Mouse (Mus musculus) lung, embryonic 16.5 days (tissue): ENCODE results near the gene Grap. TPM values are rescaled to one million over a fixed set of nuclear protein-coding genes. Genes with fewer than 3 reads are reported as not detected.

Experiments
- ATAC-seq: fragments of 200-750 bp; cut with Nextera tagmentation; 2 replicates; pipeline ENCODE4 v1.8.0; 2017; ENCODE audit warnings: low read depth, mild to moderate bottlenecking, moderate library complexity
- H3K27ac ChIP-seq: fragments of 300-500 bp; sonication (generic); 2 replicates; pipeline ENCODE4 v1.5.1; 2014; ENCODE audit warnings: mild to moderate bottlenecking, control low read depth, low read length
- H3K27me3 ChIP-seq: fragments of 300-500 bp; sonication (generic); 2 replicates; pipeline ENCODE4 v1.6.1; 2014; ENCODE audit warnings: low read depth, low read length, mixed read lengths; ENCODE audit not compliant: control insufficient read depth, insufficient read depth
- H3K36me3 ChIP-seq: fragments of 300-500 bp; sonication (generic); 2 replicates; pipeline ENCODE4 v1.6.1; 2014; ENCODE audit warnings: low read length; ENCODE audit not compliant: control insufficient read depth, insufficient read depth
- H3K4me1 ChIP-seq: fragments of 300-500 bp; sonication (generic); replicated peaks from 2 replicates; pipeline ENCODE4 v1.6.1; 2014; ENCODE audit warnings: low read length, mixed read lengths; ENCODE audit not compliant: control insufficient read depth, insufficient read depth
- H3K4me2 ChIP-seq: fragments of 300-500 bp; sonication (generic); 2 replicates; pipeline ENCODE4 v1.6.1; 2014; ENCODE audit warnings: low read depth, low read length, control low read depth
- H3K4me3 ChIP-seq: fragments of 300-500 bp; sonication (generic); 2 replicates; pipeline ENCODE4 v1.5.1; 2014; ENCODE audit warnings: mild to moderate bottlenecking, low read length, control low read depth
- H3K9ac ChIP-seq: fragments of 300-500 bp; sonication (generic); 2 replicates; pipeline ENCODE4 v1.6.1; 2014; ENCODE audit warnings: low read length, control low read depth
- H3K9me3 ChIP-seq: fragments of 300-500 bp; sonication (generic); 2 replicates; pipeline ENCODE4 v1.6.1; 2016; ENCODE audit warnings: low read length; ENCODE audit not compliant: control insufficient read depth
- WGBS: fragments of 180-500 bp; shearing (Covaris S2); extraction: QIAGEN DNeasy Blood & Tissue Kit; methylation state at CpG from one replicate; pipeline ENCODE4 v1.1.7; 2014; 5-methylcytosine and 5-hydroxymethylcytosine counted together
- polyA plus RNA-seq: library from polyadenylated mRNA; unstranded; fragments of >200 nt; fragmentation: Nextera tagmentation; extraction: Ambion mirVana; gene quantifications from 2 replicates; pipeline ENCODE4 v1.2.1, GENCODE M21; 2015

Grap gene
- polyA plus RNA-seq, 1 experiment from 2014 or later: 43.1 TPM

DNA sequence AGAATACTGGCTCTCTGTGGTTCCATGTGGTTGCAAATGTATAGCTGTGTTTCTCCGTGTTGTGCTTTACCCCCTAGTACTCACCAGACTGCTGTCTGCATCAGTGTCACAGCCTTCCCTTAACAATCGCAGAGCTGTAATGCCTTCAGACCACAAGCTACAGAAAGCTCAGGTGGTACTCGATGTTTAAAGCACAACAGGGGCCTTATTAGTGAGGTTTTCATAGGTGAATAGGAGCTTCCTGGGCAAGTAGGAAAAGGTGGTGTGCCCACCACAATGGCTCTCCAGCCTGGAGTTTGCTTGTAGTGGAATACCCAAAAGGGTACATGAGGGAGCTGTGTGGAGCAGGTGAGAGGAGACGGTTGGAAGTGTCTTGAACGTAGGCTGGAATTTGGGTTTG is 849 bp upstream of the Grap start:
- Histone ChIP-seq H3K4me1 (no peaks in the 10 kb centered on the region), H3K27me3 (no peaks in the 10 kb centered on the region), H3K4me2 (no peak overlapping the region), H3K4me3 (no peak overlapping the region), H3K36me3 (no peaks in the 10 kb centered on the region), H3K9me3 (no peaks in the 10 kb centered on the region), H3K9ac (no peak overlapping the region), H3K27ac (peak overlapping the region; percentile 44; the same call in 1 of the 2 replicates)
- WGBS: 87% methylated on average over 5 of the region's 5 CpGs
- ATAC-seq: no peak

DNA sequence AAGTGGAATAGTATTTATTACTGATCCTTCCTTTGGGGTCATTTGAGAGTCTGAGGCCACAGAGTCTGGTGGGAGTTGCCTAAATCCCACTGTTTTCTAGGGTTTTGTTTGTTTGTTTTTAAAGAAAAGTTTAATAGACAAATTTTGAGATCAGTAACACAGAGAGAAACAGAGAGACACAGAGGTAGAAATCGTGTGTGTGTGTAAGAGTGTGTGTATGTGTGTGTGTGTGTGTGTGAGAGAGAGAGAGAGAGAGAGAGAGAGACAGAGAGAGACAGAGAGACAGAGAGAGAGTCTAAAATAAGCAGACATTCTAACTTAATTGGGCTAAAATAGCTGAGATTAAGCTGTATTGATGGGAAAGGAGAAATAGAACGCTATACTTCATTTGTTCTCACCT is 503 bp downstream of the Grap start:
- Histone ChIP-seq H3K4me1 (no peaks in the 10 kb centered on the region), H3K36me3 (no peaks in the 10 kb centered on the region), H3K4me3 (peak overlapping the region; percentile 49), H3K4me2 (peak overlapping the region; percentile 51), H3K27me3 (no peaks in the 10 kb centered on the region), H3K27ac (peak overlapping the region; percentile 44), H3K9me3 (no peaks in the 10 kb centered on the region), H3K9ac (peak overlapping the region; percentile 60)
- no peak for ATAC-seq
- WGBS: 58% methylated on average over 2 of the region's 2 CpGs

DNA sequence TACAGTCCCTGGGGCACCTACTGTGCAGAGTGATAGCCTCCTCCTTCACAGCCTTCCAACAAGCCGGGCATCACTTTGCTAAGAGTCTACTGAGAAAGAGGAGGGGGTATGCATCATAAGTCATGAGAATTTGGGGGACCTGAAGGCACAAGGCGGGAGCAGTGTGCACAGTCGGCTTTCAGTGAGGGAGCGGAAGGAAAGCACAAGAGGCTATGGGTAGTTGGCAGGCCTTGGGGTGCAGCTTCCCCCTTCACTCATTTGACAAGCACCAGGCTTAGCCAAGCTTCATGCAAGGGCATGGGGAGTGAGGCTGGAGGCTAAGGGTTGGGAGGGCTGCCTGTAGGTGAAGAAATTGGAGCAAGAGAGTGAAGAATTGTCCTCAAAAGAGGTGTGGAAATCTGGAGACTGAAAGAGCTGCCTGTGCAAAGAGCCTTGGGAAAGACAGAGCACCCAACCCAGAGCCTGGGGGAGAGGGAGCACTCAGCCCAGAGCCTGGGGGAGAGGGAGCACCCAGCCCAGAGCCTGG is 1.8 kb downstream of the Grap start:
- H3K27me3 ChIP-seq: no peaks in the 10 kb centered on the region
- peak overlapping the region; percentile 44; the same call in 1 of the 2 replicates for H3K9ac ChIP-seq
- H3K36me3 ChIP-seq: no peaks in the 10 kb centered on the region
- ATAC-seq: no peak
- WGBS: 74% methylated on average over 4 of the region's 4 CpGs
- H3K27ac ChIP-seq: no peak overlapping the region
- peak overlapping the region; percentile 49 for H3K4me3 ChIP-seq
- no peaks in the 10 kb centered on the region for H3K4me1 ChIP-seq
- peak overlapping the region; percentile 51 for H3K4me2 ChIP-seq
- no peaks in the 10 kb centered on the region for H3K9me3 ChIP-seq

DNA sequence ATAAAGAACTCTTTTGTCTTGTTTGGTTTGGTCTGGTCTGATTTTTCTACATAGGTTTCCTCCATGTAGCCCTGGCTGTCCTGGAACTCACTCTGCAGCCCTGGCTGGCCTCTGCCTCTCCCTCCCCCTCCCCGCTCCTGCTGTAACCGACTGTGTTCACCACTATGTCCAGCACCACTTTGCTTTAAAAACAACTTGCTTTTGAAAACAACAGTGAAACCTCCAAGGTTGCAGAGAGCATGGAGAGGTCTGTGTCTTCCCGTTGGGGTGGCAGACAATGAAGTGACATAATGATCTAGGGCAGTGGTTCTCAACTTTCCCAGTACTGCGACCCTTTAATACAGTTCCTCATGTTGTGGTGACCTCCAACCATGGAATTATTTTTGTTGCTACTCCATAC is 2.6 kb downstream of the Grap start:
- ATAC-seq: no peak
- peak overlapping the region; percentile 51 for H3K4me2 ChIP-seq
- H3K27me3 ChIP-seq: no peaks in the 10 kb centered on the region
- H3K4me3 ChIP-seq: no peak overlapping the region
- H3K4me1 ChIP-seq: no peaks in the 10 kb centered on the region
- no peaks in the 10 kb centered on the region for H3K9me3 ChIP-seq
- H3K9ac ChIP-seq: no peak overlapping the region
- 59% methylated on average over 4 of the region's 4 CpGs for WGBS
- H3K27ac ChIP-seq: no peak overlapping the region
- H3K36me3 ChIP-seq: no peaks in the 10 kb centered on the region

DNA sequence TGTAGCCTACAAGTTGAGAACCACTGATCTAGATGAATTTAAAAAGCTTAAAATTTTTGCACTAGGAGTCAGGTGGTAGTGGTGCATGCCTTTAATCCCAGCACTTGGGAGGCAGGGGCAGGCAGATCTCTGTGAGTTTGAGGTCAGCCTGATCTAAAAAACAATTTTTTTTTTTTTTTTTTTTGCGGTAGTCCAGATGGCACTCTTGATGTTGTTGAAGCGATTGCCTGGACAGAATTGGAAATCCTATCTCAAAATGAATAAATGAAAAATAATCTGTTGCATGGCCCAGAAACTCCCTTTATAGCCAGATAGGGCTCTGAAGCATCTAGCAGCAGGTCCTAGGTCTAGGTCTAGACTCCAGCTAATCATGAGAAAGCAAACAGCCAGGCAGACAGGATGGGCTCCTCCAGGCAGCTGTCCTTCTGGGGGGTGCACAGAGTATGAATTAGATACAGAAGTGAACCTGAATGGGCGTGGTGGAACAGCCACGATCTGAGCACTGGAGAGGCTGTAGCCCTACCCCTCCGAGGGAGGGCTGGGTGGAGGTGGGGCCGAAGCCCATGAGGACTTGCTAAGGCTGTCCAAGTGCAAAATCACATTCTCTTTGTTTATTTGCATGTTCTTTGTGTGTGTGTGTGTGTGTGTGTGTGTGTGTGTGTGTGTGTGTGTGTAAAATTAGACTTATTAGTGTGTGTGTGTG is 3.2 kb downstream of the Grap start:
- WGBS: 53% methylated on average over 6 of the region's 6 CpGs
- H3K27me3 ChIP-seq: no peaks in the 10 kb centered on the region
- no peaks in the 10 kb centered on the region for H3K36me3 ChIP-seq
- H3K9ac ChIP-seq: no peak overlapping the region
- no peak overlapping the region for H3K4me2 ChIP-seq
- H3K27ac ChIP-seq: no peak overlapping the region
- H3K9me3 ChIP-seq: no peaks in the 10 kb centered on the region
- H3K4me1 ChIP-seq: no peaks in the 10 kb centered on the region
- no peak overlapping the region for H3K4me3 ChIP-seq
- ATAC-seq: no peak

DNA sequence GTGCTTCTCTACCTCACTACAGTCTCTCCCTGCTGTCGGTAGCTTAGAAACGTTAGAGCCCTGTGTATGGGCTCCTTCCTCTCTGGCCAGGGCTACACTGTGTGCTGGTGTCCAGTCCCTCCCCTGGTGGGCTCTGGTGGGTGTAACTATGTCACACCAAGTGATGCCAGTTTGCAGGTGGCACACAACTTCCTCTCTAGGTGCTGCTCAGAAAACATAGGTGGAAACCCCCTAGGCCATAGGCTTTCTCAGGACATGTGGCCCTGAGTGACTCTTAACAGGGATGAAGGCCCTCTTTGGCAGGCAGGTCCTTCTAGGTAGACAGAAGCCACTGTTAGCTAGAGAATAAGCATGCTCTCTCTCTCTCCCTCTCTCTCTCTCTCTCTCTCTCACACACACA is 4.4 kb downstream of the Grap start:
- Histone ChIP-seq H3K4me3 (no peak overlapping the region), H3K36me3 (no peaks in the 10 kb centered on the region), H3K9me3 (no peaks in the 10 kb centered on the region), H3K4me2 (no peak overlapping the region), H3K27me3 (no peaks in the 10 kb centered on the region), H3K27ac (no peak overlapping the region), H3K9ac (no peak overlapping the region), H3K4me1 (no peaks in the 10 kb centered on the region)
- WGBS: 54% methylated on average over 2 of the region's 2 CpGs
- no peak for ATAC-seq

DNA sequence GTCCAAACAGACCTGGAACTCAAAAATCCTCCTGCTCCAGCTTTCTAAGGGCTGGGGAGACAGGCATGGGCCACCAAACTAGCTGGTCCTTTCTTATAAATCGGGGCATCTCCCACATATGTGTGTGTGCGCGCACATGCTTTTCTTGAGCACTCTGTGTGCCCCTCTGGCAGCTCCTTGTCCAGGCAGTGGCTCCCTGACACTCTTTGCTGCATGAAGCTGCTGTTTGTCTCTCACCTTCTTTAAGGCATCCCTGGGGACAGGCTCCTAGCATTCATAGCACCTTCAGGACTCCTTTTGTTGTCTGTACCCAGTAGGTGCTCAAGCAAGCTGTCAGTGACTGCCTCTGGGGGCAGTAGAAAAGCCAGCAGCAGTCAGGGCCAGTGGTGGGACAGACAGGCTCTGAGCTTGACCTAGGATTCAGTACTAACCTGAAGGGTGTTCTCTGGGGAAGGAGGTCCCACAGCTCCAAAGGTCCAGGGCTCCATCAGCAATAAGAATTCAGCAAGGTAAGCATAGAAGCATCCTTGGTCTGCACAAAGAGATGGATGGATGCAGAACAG is 5.4 kb downstream of the Grap start:
- Histone ChIP-seq H3K4me3 (no peak overlapping the region), H3K9me3 (no peaks in the 10 kb centered on the region), H3K4me2 (no peak overlapping the region), H3K27me3 (no peaks in the 10 kb centered on the region), H3K36me3 (no peaks in the 10 kb centered on the region), H3K9ac (no peak overlapping the region), H3K27ac (no peak overlapping the region), H3K4me1 (no peaks in the 10 kb centered on the region)
- no peak for ATAC-seq
- WGBS: 88% methylated on average over 3 of the region's 3 CpGs

DNA sequence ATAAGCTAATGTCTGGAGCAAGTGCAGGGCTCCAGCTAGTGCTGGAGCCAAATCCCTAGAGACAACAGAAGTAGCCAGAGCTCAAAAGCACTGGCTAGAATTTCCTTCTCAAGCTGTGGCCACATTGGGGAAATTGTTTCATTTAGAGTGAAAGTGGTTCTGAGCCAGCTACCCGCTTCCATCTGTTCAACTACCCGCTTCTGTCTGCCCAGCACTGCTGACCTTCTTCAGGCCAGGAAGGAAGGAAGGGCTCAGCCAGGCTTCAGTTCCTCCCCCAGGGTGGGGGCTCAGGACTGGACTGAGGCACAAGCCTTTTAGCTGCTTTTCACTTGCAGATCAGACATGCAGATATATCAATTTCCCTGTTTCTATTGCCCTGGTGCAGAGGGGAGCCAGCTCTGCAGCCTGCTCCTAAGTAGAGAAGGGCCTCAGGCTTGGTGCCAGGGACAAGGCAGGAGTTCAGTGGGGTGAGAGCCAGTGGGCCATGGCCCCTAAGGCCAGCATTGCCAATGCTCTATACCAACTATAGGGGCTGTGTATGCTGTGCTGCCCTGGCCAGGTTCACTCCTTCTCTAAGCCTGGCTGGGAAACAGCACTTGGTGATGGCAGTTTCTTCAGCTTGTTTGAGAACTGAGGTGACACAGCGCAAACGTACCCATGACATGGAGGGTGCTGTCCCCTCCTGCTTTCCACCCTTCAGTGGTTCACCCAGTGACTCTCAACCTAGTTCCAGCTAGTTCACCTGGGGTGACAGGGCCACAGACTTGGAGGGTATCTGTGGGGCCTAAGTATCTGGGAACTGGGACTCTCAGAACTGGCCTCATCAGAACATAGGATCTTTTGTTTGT is 6.2 kb downstream of the Grap start:
- Histone ChIP-seq H3K4me2 (no peak overlapping the region), H3K9ac (no peak overlapping the region), H3K27ac (no peak overlapping the region), H3K27me3 (no peaks in the 10 kb centered on the region), H3K4me1 (no peaks in the 10 kb centered on the region), H3K4me3 (no peak overlapping the region), H3K36me3 (no peaks in the 10 kb centered on the region), H3K9me3 (no peaks in the 10 kb centered on the region)
- ATAC-seq: no peak
- WGBS: 67% methylated on average over 4 of the region's 4 CpGs

DNA sequence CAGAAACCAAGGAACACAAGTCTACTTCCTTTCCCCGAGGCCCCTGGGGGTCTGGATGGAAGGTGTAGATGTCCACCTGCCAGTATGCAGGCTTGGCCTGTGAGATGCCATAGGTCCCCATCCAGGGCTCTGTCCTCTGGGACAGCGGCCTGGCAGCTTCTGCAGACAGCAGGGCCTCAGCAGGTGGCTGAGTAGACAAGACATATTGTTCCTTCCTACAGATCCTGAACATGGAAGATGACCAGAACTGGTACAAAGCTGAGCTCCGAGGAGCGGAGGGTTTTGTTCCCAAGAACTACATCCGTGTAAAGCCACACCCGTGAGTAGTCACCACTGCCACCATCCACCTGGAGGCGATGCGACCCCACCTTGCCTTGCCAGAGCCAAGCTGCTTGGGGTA is 6.9 kb downstream of the Grap start:
- Histone ChIP-seq H3K4me2 (no peak overlapping the region), H3K9ac (no peak overlapping the region), H3K9me3 (no peaks in the 10 kb centered on the region), H3K4me1 (no peaks in the 10 kb centered on the region), H3K27ac (no peak overlapping the region), H3K27me3 (no peaks in the 10 kb centered on the region), H3K4me3 (no peak overlapping the region), H3K36me3 (no peaks in the 10 kb centered on the region)
- WGBS: 88% methylated on average over 8 of the region's 8 CpGs
- no peak for ATAC-seq
